In the genomic region with DNA sequence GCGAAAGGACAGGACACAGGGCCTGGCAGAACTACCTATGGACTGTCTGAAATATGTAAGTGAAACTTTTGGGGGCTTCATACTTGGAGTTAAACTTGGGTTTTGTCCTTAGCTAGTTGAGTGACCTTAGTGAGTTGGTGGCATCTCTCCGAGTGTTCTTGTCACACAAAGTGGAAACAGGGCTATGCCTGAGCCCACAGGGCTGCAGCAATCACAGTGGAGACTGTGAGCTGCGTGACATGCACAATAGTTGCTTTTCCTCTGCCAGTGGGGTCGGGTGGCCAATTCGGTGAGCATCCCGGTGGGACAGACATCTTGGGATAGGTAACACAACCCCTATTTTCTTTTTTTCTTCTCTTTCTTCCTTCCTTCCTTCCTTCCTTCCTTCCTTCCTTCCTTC, we compare ENCODE assay signal across 24 mouse cellular contexts.
A peak's percentile ranks its signal among the peaks of the same experiment; 100 is the strongest.
DNase-seq lines count a peak whose midpoint lies in the region; ATAC-seq and TF ChIP-seq lines count a peak whose summit lies in the region.
"Had no signal": no experiment of that assay in that cellular context is flagged by ENCODE, and none has a peak within 500 bp of the region (broad histone marks: within the 10 kb centered on the region; RNA-seq: fewer than 3 reads in every experiment).

No protein-coding gene starts in this region.

- no peak for TF ChIP-seq CTCF in intestine, postnatal 0 days (IDR thresholded peaks at IDR 0.05; ENCODE audit: low read depth)

- DNase-seq in heart, postnatal 4 days: no peak
- no peak for DNase-seq in limb, embryonic 14.5 days (ENCODE audit: low spot score)
- no peak for DNase-seq in kidney, postnatal 14 days
- DNase-seq: adrenal gland, postnatal 14 days; cerebellum, adult 2 months; gastrocnemius, adult 2 months; kidney, adult 18-20 months; liver, postnatal 0 days; right cerebral cortex, adult 18-20 months; right cerebral cortex, postnatal 4 days; thymus, adult 18-20 months; thymus, postnatal 4 days had no signal

- peaks cover 9% of the 10 kb centered on the region for H3K9me3 ChIP-seq in heart, embryonic 12.5 days (replicated peaks)
- H3K9me3 ChIP-seq in intestine, embryonic 16.5 days (ENCODE audit: control insufficient read depth, low read length): no peaks in the 10 kb centered on the region
- H3K9me3 ChIP-seq in intestine, postnatal 0 days (ENCODE audit: control insufficient read depth): no peaks in the 10 kb centered on the region
- no peaks in the 10 kb centered on the region for H3K9me3 ChIP-seq in embryonic facial prominence, embryonic 13.5 days
- H3K9me3 ChIP-seq in limb, embryonic 14.5 days (ENCODE audit: control insufficient read depth, low read length): no peaks in the 10 kb centered on the region
- H3K9me3 ChIP-seq: forebrain, embryonic 13.5 days; hindbrain, embryonic 12.5 days; neural tube, embryonic 15.5 days had no signal

- TF ChIP-seq POLR2A in limb, embryonic 14.5 days (IDR thresholded peaks at IDR 0.05; ENCODE audit: borderline replicate concordance, extremely low read depth, insufficient read depth, insufficient read length): no peak

- H3K4me2 ChIP-seq in heart, embryonic 12.5 days: no peak overlapping the region
- no peak overlapping the region for H3K4me2 ChIP-seq in intestine, embryonic 16.5 days (ENCODE audit: low read depth, low read length)
- H3K4me2 ChIP-seq in intestine, postnatal 0 days (replicated peaks; ENCODE audit: low read depth): no peak overlapping the region
- no peak overlapping the region for H3K4me2 ChIP-seq in embryonic facial prominence, embryonic 13.5 days
- no peak overlapping the region for H3K4me2 ChIP-seq in limb, embryonic 14.5 days (replicated peaks; ENCODE audit: low read depth, low read length, severe bottlenecking)
- H3K4me2 ChIP-seq: forebrain, embryonic 13.5 days; hindbrain, embryonic 12.5 days; liver, embryonic 11.5 days; neural tube, embryonic 15.5 days had no signal

- peak overlapping the region; percentile 65 for H3K27ac ChIP-seq in heart, embryonic 12.5 days (ENCODE audit: poor library complexity, severe bottlenecking)
- H3K27ac ChIP-seq in intestine, embryonic 16.5 days (ENCODE audit: low read length): peak overlapping the region; percentile 2; the same call in 1 of the 2 replicates
- no peak overlapping the region for H3K27ac ChIP-seq in intestine, postnatal 0 days (ENCODE audit: low read depth, low read length)
- H3K27ac ChIP-seq in embryonic facial prominence, embryonic 13.5 days: peak overlapping the region; percentile 64
- H3K27ac ChIP-seq in limb, embryonic 14.5 days (replicated peaks; ENCODE audit: low read depth, low read length): peak overlapping the region; percentile 53
- H3K27ac ChIP-seq: forebrain, embryonic 13.5 days; gastrocnemius, adult 2 months; hindbrain, embryonic 12.5 days; kidney, postnatal 0 days; left cerebral cortex, adult 2 months; macrophage; neural tube, embryonic 15.5 days had no signal

- no peaks in the 10 kb centered on the region for H3K27me3 ChIP-seq in heart, embryonic 12.5 days (replicated peaks)
- no peaks in the 10 kb centered on the region for H3K27me3 ChIP-seq in intestine, embryonic 16.5 days (replicated peaks; ENCODE audit: control insufficient read depth, insufficient read depth, low read length)
- no peaks in the 10 kb centered on the region for H3K27me3 ChIP-seq in intestine, postnatal 0 days (replicated peaks; ENCODE audit: control insufficient read depth, insufficient read depth, low read length)
- no peaks in the 10 kb centered on the region for H3K27me3 ChIP-seq in embryonic facial prominence, embryonic 13.5 days
- no peaks in the 10 kb centered on the region for H3K27me3 ChIP-seq in limb, embryonic 14.5 days (ENCODE audit: control insufficient read depth, insufficient read depth, low read length)
- H3K27me3 ChIP-seq: forebrain, embryonic 13.5 days; hindbrain, embryonic 12.5 days; neural tube, embryonic 15.5 days had no signal

- no peak overlapping the region for H3K4me3 ChIP-seq in heart, embryonic 12.5 days
- no peak overlapping the region for H3K4me3 ChIP-seq in intestine, embryonic 16.5 days (ENCODE audit: low read length)
- no peak overlapping the region for H3K4me3 ChIP-seq in intestine, postnatal 0 days (ENCODE audit: low read depth, low read length)
- H3K4me3 ChIP-seq in embryonic facial prominence, embryonic 13.5 days: no peak overlapping the region
- H3K4me3 ChIP-seq in limb, embryonic 14.5 days (replicated peaks; ENCODE audit: low read length): no peak overlapping the region
- H3K4me3 ChIP-seq: forebrain, embryonic 13.5 days; gastrocnemius, adult 2 months; hindbrain, embryonic 12.5 days; left cerebral cortex, adult 2 months; neural tube, embryonic 15.5 days had no signal

- H3K9ac ChIP-seq in heart, embryonic 12.5 days: no peak overlapping the region
- H3K9ac ChIP-seq in intestine, embryonic 16.5 days (ENCODE audit: low read depth, low read length): no peak overlapping the region
- H3K9ac ChIP-seq in intestine, postnatal 0 days (ENCODE audit: low read depth, low read length): no peak overlapping the region
- H3K9ac ChIP-seq in embryonic facial prominence, embryonic 13.5 days: no peak overlapping the region
- H3K9ac ChIP-seq in limb, embryonic 14.5 days (ENCODE audit: low read depth, low read length, severe bottlenecking): no peak overlapping the region
- H3K9ac ChIP-seq: forebrain, embryonic 13.5 days; hindbrain, embryonic 12.5 days; liver, postnatal 0 days; neural tube, embryonic 15.5 days had no signal

- H3K36me3 ChIP-seq in heart, embryonic 12.5 days: no peaks in the 10 kb centered on the region
- H3K36me3 ChIP-seq in intestine, embryonic 16.5 days (ENCODE audit: control insufficient read depth, insufficient read depth, low read length): no peaks in the 10 kb centered on the region
- H3K36me3 ChIP-seq in intestine, postnatal 0 days (ENCODE audit: control insufficient read depth, insufficient read depth): no peaks in the 10 kb centered on the region
- no peaks in the 10 kb centered on the region for H3K36me3 ChIP-seq in embryonic facial prominence, embryonic 13.5 days
- H3K36me3 ChIP-seq in limb, embryonic 14.5 days (ENCODE audit: control insufficient read depth, insufficient read depth, low read length): no peaks in the 10 kb centered on the region
- H3K36me3 ChIP-seq: hindbrain, embryonic 12.5 days; neural tube, embryonic 15.5 days had no signal

- 85% methylated on average over 6 of the region's 6 CpGs for WGBS in heart, embryonic 12.5 days
- 90% methylated on average over 6 of the region's 6 CpGs for WGBS in intestine, embryonic 16.5 days
- 90% methylated on average over 6 of the region's 6 CpGs for WGBS in intestine, postnatal 0 days
- WGBS in embryonic facial prominence, embryonic 13.5 days: 78% methylated on average over 6 of the region's 6 CpGs
- WGBS in limb, embryonic 14.5 days: 86% methylated on average over 6 of the region's 6 CpGs

- ATAC-seq in heart, embryonic 12.5 days (ENCODE audit: insufficient number of reproducible peaks, low FRiP score): no peak
- no peak for ATAC-seq in intestine, embryonic 16.5 days
- ATAC-seq in intestine, postnatal 0 days: no peak
- ATAC-seq in embryonic facial prominence, embryonic 13.5 days (ENCODE audit: insufficient number of reproducible peaks, insufficient read depth, low FRiP score, low TSS enrichment, low read depth): no peak
- ATAC-seq in limb, embryonic 14.5 days (ENCODE audit: low FRiP score, low read depth): no peak
- ATAC-seq: forebrain, embryonic 13.5 days; liver, postnatal 0 days; midbrain, embryonic 16.5 days had no signal

- peaks cover 28% of the 10 kb centered on the region for H3K4me1 ChIP-seq in heart, embryonic 12.5 days (replicated peaks)
- H3K4me1 ChIP-seq in intestine, embryonic 16.5 days (ENCODE audit: control insufficient read depth, insufficient read depth, low read length): peaks cover 3% of the 10 kb centered on the region; the same call in 1 of the 2 replicates
- H3K4me1 ChIP-seq in intestine, postnatal 0 days (replicated peaks; ENCODE audit: control insufficient read depth, insufficient read depth, low read length): no peaks in the 10 kb centered on the region
- H3K4me1 ChIP-seq in embryonic facial prominence, embryonic 13.5 days: peaks cover 27% of the 10 kb centered on the region
- H3K4me1 ChIP-seq in limb, embryonic 14.5 days (ENCODE audit: control insufficient read depth, insufficient read depth, low read length): peaks cover 16% of the 10 kb centered on the region
- H3K4me1 ChIP-seq: forebrain, embryonic 13.5 days; hindbrain, embryonic 12.5 days; neural tube, embryonic 15.5 days had no signal
